Mouse (Mus musculus): ENCODE measurements around the gene Esrrg.

DNA sequence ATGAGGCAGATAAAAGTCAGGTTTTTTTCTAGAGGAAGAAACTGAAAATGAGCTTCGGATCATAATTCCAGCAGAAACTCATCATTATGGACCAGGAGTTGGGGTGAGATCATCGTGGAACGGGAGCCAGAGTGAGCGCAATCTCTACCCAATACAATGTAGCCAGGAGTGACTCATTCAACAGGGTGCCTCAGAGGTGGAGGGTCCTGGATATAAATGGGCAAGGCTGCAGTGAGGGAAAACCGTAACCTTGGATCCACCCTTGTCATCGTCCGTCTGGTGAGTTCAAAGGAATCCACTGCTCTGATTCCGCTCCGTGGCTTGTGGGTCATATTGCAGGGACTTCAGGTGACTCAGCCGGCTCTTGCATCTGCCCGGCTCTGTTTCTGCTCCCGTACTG is 131.9 kb downstream of the Esrrg start:
- TF ChIP-seq GATA1 (IDR thresholded peaks at IDR 0.05; ENCODE audit: low read length) (no peak), TAL1 (IDR thresholded peaks at IDR 0.05; ENCODE audit: low read length) (no peak)
